Mouse (Mus musculus) E14TG2a.4 (cell line): ENCODE measurements around the gene Abhd12.

Experiments used
- H3K27me3 ChIP-seq: 2 replicates; pipeline ENCODE4 v1.6.1; 2014; ENCODE audit warnings: low read length, control low read depth; ENCODE audit not compliant: insufficient read depth
- H3K36me3 ChIP-seq: 2 replicates; pipeline ENCODE4 v1.6.1; 2014; ENCODE audit warnings: low read length, control low read depth; ENCODE audit not compliant: insufficient read depth
- H3K4me1 ChIP-seq: replicated peaks from 2 replicates; pipeline ENCODE4 v1.6.1; 2014; ENCODE audit warnings: low read depth, low read length, control low read depth
- H3K4me3 ChIP-seq: replicated peaks from 2 replicates; pipeline ENCODE4 v1.5.1; 2014; ENCODE audit warnings: mild to moderate bottlenecking, low read length
- H3K9me3 ChIP-seq: 2 replicates; pipeline ENCODE4 v1.6.1; 2014; ENCODE audit warnings: low read length, control low read depth
- CTCF ChIP-seq: conservative IDR thresholded peaks from 2 replicates; pipeline ENCODE4 v1.5.1; 2014; ENCODE audit warnings: low read length
- NANOG ChIP-seq: IDR thresholded peaks from 2 replicates; pipeline ENCODE4 v1.6.1; 2014; ENCODE audit warnings: borderline replicate concordance, low read length, mixed read lengths
- POU5F1 ChIP-seq: IDR thresholded peaks from 2 replicates; pipeline ENCODE4 v1.6.1; 2014; ENCODE audit warnings: low read length, borderline replicate concordance

Gene Abhd12

GRCm38 (mm10) chr2:150933482-150933881, 28.9 kb upstream of the Abhd12 start:
- Histone ChIP-seq H3K9me3 (no peaks in the 10 kb centered on the region), H3K27me3 (no peaks in the 10 kb centered on the region), H3K4me1 (peaks cover 20% of the 10 kb centered on the region), H3K4me3 (peak overlapping the region; percentile 76), H3K36me3 (peaks cover 71% of the 10 kb centered on the region)
- TF ChIP-seq CTCF: no peak
- no peak for TF ChIP-seq NANOG
- no peak for TF ChIP-seq POU5F1

- no peaks in the 10 kb centered on the region for H3K9me3 ChIP-seq
- H3K27me3 ChIP-seq: no peaks in the 10 kb centered on the region
- H3K36me3 ChIP-seq: peaks cover 71% of the 10 kb centered on the region
- no peak for TF ChIP-seq POU5F1
- TF ChIP-seq NANOG: no peak
- no peak for TF ChIP-seq CTCF
- H3K4me1 ChIP-seq: peaks cover 20% of the 10 kb centered on the region
- H3K4me3 ChIP-seq: no peak overlapping the region
Observed at GRCm38 (mm10) chr2:150930806-150931205, 26.3 kb upstream of the Abhd12 start.

GRCm38 (mm10) chr2:150929156-150929555, 24.6 kb upstream of the Abhd12 start:
- no peak overlapping the region for H3K4me3 ChIP-seq
- TF ChIP-seq POU5F1 (no peak), NANOG (no peak), CTCF (no peak)

GRCm38 (mm10) chr2:150927038-150927720, 22.6 kb upstream of the Abhd12 start:
- Histone ChIP-seq H3K27me3 (no peaks in the 10 kb centered on the region), H3K4me1 (0 out of 2 replicates have a peak, but pooled peaks cover 1% of the 10 kb centered on the region), H3K4me3 (no peak overlapping the region), H3K9me3 (no peaks in the 10 kb centered on the region), H3K36me3 (peaks cover 77% of the 10 kb centered on the region)
- TF ChIP-seq POU5F1 (no peak), CTCF (no peak), NANOG (no peak)

More at GRCm38 (mm10) chr2:150929156-150929555, 24.6 kb upstream of the Abhd12 start:
- Histone ChIP-seq H3K36me3 (peaks cover 66% of the 10 kb centered on the region), H3K4me1 (peaks cover 18% of the 10 kb centered on the region), H3K27me3 (no peaks in the 10 kb centered on the region), H3K9me3 (no peaks in the 10 kb centered on the region)

GRCm38 (mm10) chr2:150923505-150923904, 19.0 kb upstream of the Abhd12 start:
- Histone ChIP-seq H3K4me3 (no peak overlapping the region), H3K4me1 (0 out of 2 replicates have a peak, but pooled peaks cover 5% of the 10 kb centered on the region), H3K36me3 (peaks cover 71% of the 10 kb centered on the region), H3K27me3 (no peaks in the 10 kb centered on the region), H3K9me3 (no peaks in the 10 kb centered on the region)
- TF ChIP-seq POU5F1: no peak
- TF ChIP-seq NANOG: no peak
- TF ChIP-seq CTCF: no peak

GRCm38 (mm10) chr2:150923026-150923425, 18.5 kb upstream of the Abhd12 start:
- Histone ChIP-seq H3K36me3 (peaks cover 73% of the 10 kb centered on the region), H3K9me3 (no peaks in the 10 kb centered on the region), H3K4me3 (no peak overlapping the region), H3K27me3 (no peaks in the 10 kb centered on the region), H3K4me1 (0 out of 2 replicates have a peak, but pooled peaks cover 5% of the 10 kb centered on the region)
- TF ChIP-seq POU5F1 (no peak), NANOG (no peak), CTCF (no peak)

GRCm38 (mm10) chr2:150922165-150922564, 17.6 kb upstream of the Abhd12 start:
- no peaks in the 10 kb centered on the region for H3K9me3 ChIP-seq
- TF ChIP-seq CTCF (no peak), NANOG (no peak), POU5F1 (no peak)

GRCm38 (mm10) chr2:150921697-150922096, 17.2 kb upstream of the Abhd12 start:
- peaks cover 71% of the 10 kb centered on the region for H3K36me3 ChIP-seq
- no peak for TF ChIP-seq POU5F1
- no peak for TF ChIP-seq NANOG
- no peak for TF ChIP-seq CTCF
- H3K9me3 ChIP-seq: no peaks in the 10 kb centered on the region
- H3K4me3 ChIP-seq: no peak overlapping the region
- H3K27me3 ChIP-seq: no peaks in the 10 kb centered on the region
- H3K4me1 ChIP-seq: 0 out of 2 replicates have a peak, but pooled peaks cover 5% of the 10 kb centered on the region

More at GRCm38 (mm10) chr2:150922165-150922564, 17.6 kb upstream of the Abhd12 start:
- H3K4me3 ChIP-seq: no peak overlapping the region
- peaks cover 71% of the 10 kb centered on the region for H3K36me3 ChIP-seq
- no peaks in the 10 kb centered on the region for H3K27me3 ChIP-seq
- 0 out of 2 replicates have a peak, but pooled peaks cover 5% of the 10 kb centered on the region for H3K4me1 ChIP-seq

- Histone ChIP-seq H3K36me3 (peaks cover 70% of the 10 kb centered on the region), H3K27me3 (no peaks in the 10 kb centered on the region), H3K4me1 (peaks cover 10% of the 10 kb centered on the region; the same call in 1 of the 2 replicates), H3K9me3 (no peaks in the 10 kb centered on the region), H3K4me3 (no peak overlapping the region)
- TF ChIP-seq NANOG (no peak), CTCF (no peak), POU5F1 (no peak)
Observed at GRCm38 (mm10) chr2:150920543-150920942, 16.0 kb upstream of the Abhd12 start.
